Mouse (Mus musculus): ENCODE data around the gene Vmn2r50. TPM values are rescaled to one million over a fixed set of nuclear protein-coding genes. Genes with fewer than 3 reads are reported as not detected.

Vmn2r50 gene
- polyA plus RNA-seq (2017; shearing (Covaris generic)), result not detected

GRCm38 (mm10) chr7:10053196-10053595 is at the start of gene Vmn2r50:
TSS of gene Vmn2r50 (minus strand) at chr7:10053296.

GRCm38 (mm10) chr7:9992157-9992556 is 60.9 kb downstream of the Vmn2r50 start, which contains the start of gene Vmn2r49:
TSS of gene Vmn2r49 (minus strand) at chr7:9992257.

Other genes starting within 250 kb of the Vmn2r50 start
- not detected for gene Vmn2r47, start 212.0 kb downstream of the Vmn2r50 start, polyA plus RNA-seq (2017; shearing (Covaris generic))
- gene Vmn2r48, start 99.7 kb downstream of the Vmn2r50 start, polyA plus RNA-seq (2017; shearing (Covaris generic)), result 0.14 TPM
- gene Vmn2r49, start 61.0 kb downstream of the Vmn2r50 start, polyA plus RNA-seq (2017; shearing (Covaris generic)), result not detected
- not detected for gene Vmn2r51, start 52.4 kb upstream of the Vmn2r50 start, polyA plus RNA-seq (2017; shearing (Covaris generic))
- 0.07 TPM for gene Vmn2r52, start 123.3 kb upstream of the Vmn2r50 start, polyA plus RNA-seq (2017; shearing (Covaris generic))
- gene Vmn1r66, start 224.7 kb upstream of the Vmn2r50 start, polyA plus RNA-seq (2017; shearing (Covaris generic)), result not detected